Mouse (Mus musculus) urinary bladder, postnatal 25 days (tissue): Measurements from ENCODE around the gene Pds5a.

Experiments used
- DNase-seq: peaks from one replicate; pipeline ENCODE4 v3.0.0; 2022; ENCODE audit warnings: low spot score

The Pds5a gene

DNA sequence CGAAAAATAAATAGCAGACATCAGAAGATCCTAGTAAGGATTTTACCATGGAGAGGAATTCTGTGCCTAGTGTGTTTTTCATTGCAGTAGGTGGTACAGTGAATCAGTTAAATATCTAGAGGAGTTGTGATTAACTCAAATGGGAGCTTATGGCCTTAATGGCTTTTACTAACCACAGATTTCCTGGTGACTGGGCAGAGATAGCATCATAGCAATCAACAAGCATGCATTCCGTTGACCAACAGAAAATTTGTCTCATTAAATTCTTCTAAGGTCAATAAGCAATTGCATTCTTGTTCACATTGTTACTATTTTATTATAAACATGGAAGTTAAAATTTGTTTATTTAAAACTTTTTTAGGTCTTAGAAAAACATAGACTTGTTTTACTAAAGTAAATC, 132.6 kb downstream of the Pds5a start:
- DNase-seq = no peak

DNA sequence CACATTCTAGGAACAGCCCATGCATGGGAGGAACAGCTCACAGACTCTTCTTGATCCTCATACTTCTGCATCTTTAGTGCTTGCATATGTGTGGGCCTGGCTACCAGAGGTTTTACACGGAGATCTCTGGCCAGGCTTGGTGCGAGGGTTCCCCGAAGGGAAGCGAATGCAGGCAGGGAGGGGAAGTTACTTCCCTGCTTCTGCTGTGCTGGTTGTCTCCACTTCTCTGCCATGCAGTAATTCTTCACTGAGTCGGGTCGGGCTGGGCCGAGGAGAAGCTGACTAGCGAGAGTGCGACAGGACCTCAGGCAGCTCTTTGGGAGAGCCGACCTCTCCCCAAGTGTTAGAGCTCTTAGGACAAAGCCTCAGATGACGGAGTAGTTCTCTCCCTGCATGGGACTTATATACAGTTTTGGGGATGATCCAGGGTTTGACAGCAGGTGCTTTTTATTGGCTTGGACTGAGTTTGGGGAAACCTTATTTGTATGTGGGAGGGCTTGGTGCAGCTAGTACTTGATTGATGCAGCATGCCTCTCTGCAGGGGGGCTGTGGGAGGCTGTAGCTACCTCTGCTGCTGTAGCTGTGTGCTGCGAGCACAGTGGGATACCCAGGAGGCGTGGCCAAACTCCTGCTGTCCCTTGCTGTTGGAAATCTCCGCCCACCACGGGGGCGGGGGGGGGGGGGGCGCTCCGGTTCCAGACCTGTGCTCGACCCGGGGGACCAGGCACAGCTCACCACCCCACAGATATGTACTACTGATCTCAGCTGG, 136.8 kb downstream of the Pds5a start:
- DNase-seq = no peak

DNA sequence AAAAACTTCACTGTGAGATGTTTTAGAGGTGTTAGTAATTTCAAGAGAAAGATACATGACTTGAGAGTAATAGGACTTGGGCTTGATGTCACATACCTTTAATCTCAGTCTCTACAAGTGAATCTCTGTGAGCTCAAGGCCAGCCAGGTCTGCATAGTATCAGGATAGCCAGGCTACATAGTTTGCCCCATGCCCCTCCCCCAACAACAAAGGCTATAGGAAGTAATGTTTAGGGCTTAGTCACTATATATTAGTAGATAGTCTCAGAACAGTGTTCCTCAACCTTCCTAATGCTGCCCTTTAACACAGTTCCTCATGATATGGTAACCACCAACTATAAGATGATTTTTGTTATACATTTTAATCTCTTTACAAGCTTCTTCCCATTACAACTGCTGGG, 141.0 kb downstream of the Pds5a start:
- no peak for DNase-seq
